Mouse (Mus musculus): ENCODE data around the gene Tmed9.
A peak's percentile ranks its signal among the peaks of the same experiment; 100 is the strongest.
"Not testable (repeated sequence)": the region's sequence is repeated elsewhere in the genome, so short reads cannot be mapped to it uniquely, and the experiment has no call there.

Tmed9 gene

GRCm38 (mm10) chr13:55607624-55608006, 34.1 kb downstream of the Tmed9 start:
- no peak for DNase-seq (ENCODE audit: low spot score in 2 of 2)

- no peak for DNase-seq (ENCODE audit: low spot score in 2 of 2)
Observed at GRCm38 (mm10) chr13:55611996-55612395, 38.5 kb downstream of the Tmed9 start.

- DNase-seq (ENCODE audit: low spot score in 2 of 2) = no peak
Observed at GRCm38 (mm10) chr13:55613471-55613870, 39.9 kb downstream of the Tmed9 start.

- DNase-seq (ENCODE audit: low spot score in 2 of 2) = no peak
Observed at GRCm38 (mm10) chr13:55619328-55619727, 45.8 kb downstream of the Tmed9 start.

GRCm38 (mm10) chr13:55620275-55620674, 46.7 kb downstream of the Tmed9 start:
- no peak for DNase-seq (ENCODE audit: low spot score in 2 of 2)

- DNase-seq (ENCODE audit: low spot score in 2 of 2) = not testable (repeated sequence)
Observed at GRCm38 (mm10) chr13:55622156-55622648, 48.7 kb downstream of the Tmed9 start.

- DNase-seq (ENCODE audit: low spot score in 2 of 2) = peak; percentile 78
Observed at GRCm38 (mm10) chr13:55622649-55623541, 49.4 kb downstream of the Tmed9 start, which contains the start of gene Caml. Caml (plus strand) TSS chr13:55623005.

GRCm38 (mm10) chr13:55634639-55635127, 61.2 kb downstream of the Tmed9 start, which contains the start of gene Ddx46:
Ddx46 (plus strand) TSS chr13:55635027.
- peak; percentile 72 to 81 for DNase-seq (ENCODE audit: low spot score in 2 of 2)

- no peak for DNase-seq (ENCODE audit: low spot score in 2 of 2)
Observed at GRCm38 (mm10) chr13:55635146-55635571, 61.6 kb downstream of the Tmed9 start.

GRCm38 (mm10) chr13:55636185-55636983, 62.9 kb downstream of the Tmed9 start:
- DNase-seq (ENCODE audit: low spot score in 2 of 2) = no peak

- peak; percentile 70 to 71 for DNase-seq (ENCODE audit: low spot score in 2 of 2)
Observed at GRCm38 (mm10) chr13:55640480-55640879, 66.9 kb downstream of the Tmed9 start.

- no peak for DNase-seq (ENCODE audit: low spot score in 2 of 2)
Observed at GRCm38 (mm10) chr13:55644525-55644924, 71.0 kb downstream of the Tmed9 start.
